Mouse (Mus musculus) hindbrain, embryonic 11.5 days (tissue): ENCODE measurements around the gene Tbc1d22a. TPM values are rescaled to one million over a fixed set of nuclear protein-coding genes. Genes with fewer than 3 reads are reported as not detected.

Experiments
- ATAC-seq: fragments of 200-750 bp; cut with Nextera tagmentation; 2 replicates; pipeline ENCODE4 v1.8.0; 2017; ENCODE audit warnings: mild to moderate bottlenecking, moderate TSS enrichment, moderate library complexity; ENCODE audit not compliant: low FRiP score
- DNase-seq: peaks from one replicate; pipeline ENCODE4 v3.0.0-alpha.2; 2015; ENCODE audit warnings: low spot score
- H3K27ac ChIP-seq: fragments of 300-500 bp; sonication (generic); 2 replicates; pipeline ENCODE4 v1.5.1; 2014; ENCODE audit warnings: mild to moderate bottlenecking, low read depth, low read length
- H3K27me3 ChIP-seq: fragments of 300-500 bp; sonication (generic); 2 replicates; pipeline ENCODE4 v1.6.1; 2014; ENCODE audit warnings: mild to moderate bottlenecking, low read length, moderate library complexity, mixed read lengths; ENCODE audit not compliant: control insufficient read depth, insufficient read depth
- H3K36me3 ChIP-seq: fragments of 300-500 bp; sonication (generic); 2 replicates; pipeline ENCODE4 v1.6.1; 2014; ENCODE audit warnings: mild to moderate bottlenecking, low read length, moderate library complexity, mixed read lengths; ENCODE audit not compliant: control insufficient read depth, insufficient read depth
- H3K4me1 ChIP-seq: fragments of 300-500 bp; sonication (generic); replicated peaks from 2 replicates; pipeline ENCODE4 v1.6.1; 2014; ENCODE audit warnings: low read length, mixed read lengths; ENCODE audit not compliant: control insufficient read depth, insufficient read depth
- H3K4me2 ChIP-seq: fragments of 300-500 bp; sonication (generic); replicated peaks from 2 replicates; pipeline ENCODE4 v1.6.1; 2014; ENCODE audit warnings: mild to moderate bottlenecking, low read depth, low read length
- H3K4me3 ChIP-seq: fragments of 300-500 bp; sonication (generic); 2 replicates; pipeline ENCODE4 v1.5.1; 2014; ENCODE audit warnings: low read depth, low read length
- H3K9ac ChIP-seq: fragments of 300-500 bp; sonication (generic); 2 replicates; pipeline ENCODE4 v1.6.1; 2014; ENCODE audit warnings: low read depth, low read length
- H3K9me3 ChIP-seq: fragments of 300-500 bp; sonication (generic); 2 replicates; pipeline ENCODE4 v1.6.1; 2016; ENCODE audit warnings: low read length; ENCODE audit not compliant: control insufficient read depth
- WGBS: fragments of 180-500 bp; shearing (Covaris S2); extraction: QIAGEN DNeasy Blood & Tissue Kit; methylation state at CpG from one replicate; pipeline ENCODE4 v1.1.7; 2014; 5-methylcytosine and 5-hydroxymethylcytosine counted together
- polyA plus RNA-seq: library from polyadenylated mRNA; unstranded; fragments of >200 nt; fragmentation: Nextera tagmentation; extraction: Ambion mirVana; gene quantifications from 2 replicates; pipeline ENCODE4 v1.2.1, GENCODE M21; 2014

The Tbc1d22a gene
- polyA plus RNA-seq, 1 experiment from 2014 or later, result 7.3 TPM

- Histone ChIP-seq H3K27me3 (no peaks in the 10 kb centered on the region), H3K36me3 (no peaks in the 10 kb centered on the region), H3K9ac (no peak overlapping the region), H3K27ac (no peak overlapping the region), H3K9me3 (no peaks in the 10 kb centered on the region), H3K4me1 (no peaks in the 10 kb centered on the region), H3K4me2 (no peak overlapping the region), H3K4me3 (no peak overlapping the region)
- DNase-seq (peak; percentile 78), ATAC-seq (no peak)
- 38% methylated on average over 8 of the region's 8 CpGs for WGBS
Measured at GRCm38 (mm10) chr15:86243708-86244107, 29.4 kb downstream of the Tbc1d22a start.

- Histone ChIP-seq H3K36me3 (no peaks in the 10 kb centered on the region), H3K27ac (no peak overlapping the region)
- whole genome bisulfite sequencing, result 90% methylated on average over 2 of the region's 2 CpGs
Measured at GRCm38 (mm10) chr15:86244380-86244779, 30.1 kb downstream of the Tbc1d22a start.

GRCm38 (mm10) chr15:86250269-86250668 is 36.0 kb downstream of the Tbc1d22a start:
- DNase-seq, result peak; percentile 58
- H3K4me2 ChIP-seq, result no peak overlapping the region
- no peak overlapping the region for H3K27ac ChIP-seq
- H3K36me3 ChIP-seq, result no peaks in the 10 kb centered on the region
- H3K4me3 ChIP-seq, result no peak overlapping the region
- WGBS, result 71% methylated on average over 9 of the region's 9 CpGs
- 0 out of 2 replicates have a peak, but pooled peaks have one; percentile 14 for ATAC-seq
- H3K9ac ChIP-seq, result no peak overlapping the region
- no peaks in the 10 kb centered on the region for H3K9me3 ChIP-seq
- no peaks in the 10 kb centered on the region for H3K27me3 ChIP-seq
- no peaks in the 10 kb centered on the region for H3K4me1 ChIP-seq

More at GRCm38 (mm10) chr15:86244380-86244779, 30.1 kb downstream of the Tbc1d22a start:
- Histone ChIP-seq H3K4me2 (no peak overlapping the region), H3K9ac (no peak overlapping the region), H3K4me1 (no peaks in the 10 kb centered on the region), H3K9me3 (no peaks in the 10 kb centered on the region), H3K4me3 (no peak overlapping the region), H3K27me3 (no peaks in the 10 kb centered on the region)
- ATAC-seq (no peak), DNase-seq (no peak)

- H3K4me1 ChIP-seq, result no peaks in the 10 kb centered on the region
- H3K4me2 ChIP-seq, result no peak overlapping the region
- no peak overlapping the region for H3K27ac ChIP-seq
- no peaks in the 10 kb centered on the region for H3K9me3 ChIP-seq
- H3K4me3 ChIP-seq, result no peak overlapping the region
- no peaks in the 10 kb centered on the region for H3K36me3 ChIP-seq
- no peak for ATAC-seq
- DNase-seq, result no peak
- no peak overlapping the region for H3K9ac ChIP-seq
- no peaks in the 10 kb centered on the region for H3K27me3 ChIP-seq
Measured at GRCm38 (mm10) chr15:86252130-86252529, 37.9 kb downstream of the Tbc1d22a start.

GRCm38 (mm10) chr15:86252684-86253083 is 38.4 kb downstream of the Tbc1d22a start:
- DNase-seq, result no peak
- Histone ChIP-seq H3K27me3 (no peaks in the 10 kb centered on the region), H3K9ac (no peak overlapping the region), H3K4me1 (no peaks in the 10 kb centered on the region), H3K27ac (no peak overlapping the region), H3K9me3 (no peaks in the 10 kb centered on the region), H3K36me3 (no peaks in the 10 kb centered on the region), H3K4me2 (no peak overlapping the region), H3K4me3 (no peak overlapping the region)
- 62% methylated on average over 4 of the region's 4 CpGs for WGBS
- no peak for ATAC-seq

- 36% methylated on average over 10 of the region's 10 CpGs for WGBS
- ATAC-seq (no peak), DNase-seq (peak; percentile 11)
- Histone ChIP-seq H3K9ac (no peak overlapping the region), H3K36me3 (no peaks in the 10 kb centered on the region), H3K4me1 (no peaks in the 10 kb centered on the region), H3K9me3 (no peaks in the 10 kb centered on the region), H3K4me2 (no peak overlapping the region), H3K27me3 (no peaks in the 10 kb centered on the region), H3K27ac (no peak overlapping the region), H3K4me3 (no peak overlapping the region)
Measured at GRCm38 (mm10) chr15:86253411-86253810, 39.2 kb downstream of the Tbc1d22a start.

GRCm38 (mm10) chr15:86256201-86256600 is 41.9 kb downstream of the Tbc1d22a start:
- Histone ChIP-seq H3K4me2 (no peak overlapping the region), H3K9me3 (no peaks in the 10 kb centered on the region), H3K36me3 (no peaks in the 10 kb centered on the region), H3K9ac (no peak overlapping the region), H3K27me3 (no peaks in the 10 kb centered on the region), H3K4me1 (no peaks in the 10 kb centered on the region), H3K4me3 (no peak overlapping the region), H3K27ac (no peak overlapping the region)
- DNase-seq (no peak), ATAC-seq (no peak)
- WGBS, result 82% methylated on average over 5 of the region's 5 CpGs

- Histone ChIP-seq H3K27me3 (no peaks in the 10 kb centered on the region), H3K36me3 (no peaks in the 10 kb centered on the region), H3K9me3 (no peaks in the 10 kb centered on the region), H3K4me3 (no peak overlapping the region), H3K27ac (no peak overlapping the region), H3K4me1 (no peaks in the 10 kb centered on the region), H3K9ac (no peak overlapping the region), H3K4me2 (no peak overlapping the region)
- no peak for DNase-seq
- ATAC-seq, result no peak
- 69% methylated on average over 4 of the region's 4 CpGs for WGBS
Measured at GRCm38 (mm10) chr15:86256728-86257179, 42.5 kb downstream of the Tbc1d22a start.

GRCm38 (mm10) chr15:86257916-86258685 is 43.8 kb downstream of the Tbc1d22a start:
- 87% methylated on average over 9 of the region's 9 CpGs for WGBS
- H3K4me1 ChIP-seq, result 0 out of 2 replicates have a peak, but pooled peaks cover 2% of the 10 kb centered on the region

More at GRCm38 (mm10) chr15:86257916-86258685, 43.8 kb downstream of the Tbc1d22a start:
- no peak overlapping the region for H3K27ac ChIP-seq
- no peaks in the 10 kb centered on the region for H3K36me3 ChIP-seq
- no peak for DNase-seq
- H3K27me3 ChIP-seq, result no peaks in the 10 kb centered on the region
- no peak overlapping the region for H3K4me2 ChIP-seq
- H3K9ac ChIP-seq, result no peak overlapping the region
- ATAC-seq, result no peak
- no peaks in the 10 kb centered on the region for H3K9me3 ChIP-seq
- no peak overlapping the region for H3K4me3 ChIP-seq
